Mouse (Mus musculus): ENCODE measurements around the gene Tmx2. TPM values are rescaled to one million over a fixed set of nuclear protein-coding genes. Genes with fewer than 3 reads are reported as not detected.
A peak's percentile ranks its signal among the peaks of the same experiment; 100 is the strongest.

Gene Tmx2
- total and polyA plus RNA-seq, 3 experiments, result 64.6 to 66.8 TPM; not detected in 1

DNA sequence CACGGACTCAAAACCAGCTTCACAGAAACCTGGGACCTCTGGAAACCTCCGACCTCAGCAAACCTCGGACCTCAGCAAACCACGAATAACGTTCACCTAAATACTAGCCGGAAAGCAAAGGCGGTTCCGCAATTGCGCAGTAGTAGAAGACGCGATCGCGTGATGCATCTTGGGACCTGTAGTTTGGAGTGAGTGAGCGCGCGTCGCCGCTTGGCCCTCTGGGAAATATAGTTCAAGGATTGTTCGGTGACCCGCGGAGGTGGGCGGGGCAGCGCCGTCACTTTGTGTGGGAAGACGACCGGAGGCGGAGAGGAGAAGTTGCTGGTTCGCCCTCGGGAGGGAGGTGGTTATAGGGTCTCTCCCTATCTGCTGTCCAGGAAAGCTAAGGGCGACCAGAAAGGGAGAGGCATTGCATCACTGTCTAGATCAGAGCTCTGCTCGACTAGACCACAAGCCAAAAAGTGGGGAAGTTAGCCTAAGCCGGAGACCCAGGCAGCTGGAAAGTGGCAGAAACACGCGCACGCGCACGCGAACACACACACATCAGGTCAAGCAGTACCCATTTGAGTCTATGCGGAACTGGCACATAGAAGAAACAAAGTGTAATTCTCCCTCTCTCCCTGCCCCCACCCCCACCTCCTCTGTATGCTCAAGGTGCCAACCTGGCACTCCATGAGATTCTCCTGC, 48.4 kb upstream of the Tmx2 start, which contains the start of gene Clp1 (continued):
- TF ChIP-seq KAT2A (conservative IDR thresholded peaks at IDR 0.05; ENCODE audit: low read depth, low read length) (peak; percentile 97), BHLHE40 (IDR thresholded peaks at IDR 0.05; ENCODE audit: borderline replicate concordance, low read depth, low read length) (no peak), SIN3A (IDR thresholded peaks at IDR 0.05; ENCODE audit: low read length) (peak; percentile 99)

DNA sequence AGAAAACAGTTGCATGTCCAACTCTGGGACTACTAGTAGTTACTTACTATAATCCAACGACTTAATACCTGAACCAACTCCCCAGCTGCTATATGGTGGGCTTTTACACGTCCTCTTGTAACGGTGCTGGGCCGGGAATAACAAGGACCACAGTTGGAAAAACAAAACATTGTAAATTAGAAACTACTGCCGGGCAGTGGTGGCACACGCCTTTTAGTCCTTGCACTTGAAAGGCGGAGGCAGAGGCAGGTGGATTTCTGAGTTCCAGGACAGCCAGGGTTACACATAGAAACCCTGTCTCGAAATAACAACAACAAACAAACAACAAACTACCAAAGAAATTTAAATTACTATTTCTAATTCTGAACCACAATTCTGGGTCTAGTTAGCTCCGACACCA, 47.8 kb upstream of the Tmx2 start:
- Histone ChIP-seq H3K9ac (ENCODE audit: control insufficient read depth, low read depth, low read length, poor library complexity, severe bottlenecking) (peak overlapping the region; percentile 88), H3K27ac (ENCODE audit: control insufficient read depth, low read depth, low read length) (peak overlapping the region; percentile 73), H3K4me3 (ENCODE audit: control insufficient read depth in 1 of 2, insufficient read depth in 1 of 2, low read depth in 2 of 2, low read length in 2 of 2) (peak overlapping the region; percentile 83 to 92), H3K27me3 (ENCODE audit: control insufficient read depth in 1 of 2, insufficient read depth in 2 of 2, low read length in 2 of 2) (no peaks in the 10 kb centered on the region), H3K79me2 (ENCODE audit: control insufficient read depth, insufficient read depth, low read length, poor library complexity) (peaks cover 27% of the 10 kb centered on the region), H3K4me1 (ENCODE audit: control insufficient read depth in 1 of 2, insufficient read depth in 2 of 2, low read length in 2 of 2) (peaks cover 5 to 10% of the 10 kb centered on the region in 2 experiments), H3K36me3 (ENCODE audit: control insufficient read depth in 1 of 2, insufficient read depth in 2 of 2, low read length in 2 of 2) (peaks cover 5 to 30% of the 10 kb centered on the region in 2 experiments; a peak in 3 of 4 replicates), H3K9me3 (replicated peaks; ENCODE audit: insufficient read depth, low read length) (no peaks in the 10 kb centered on the region)
- TF ChIP-seq GABPA (IDR thresholded peaks at IDR 0.05; ENCODE audit: low read depth, low read length) (no peak), HCFC1 (IDR thresholded peaks at IDR 0.05; ENCODE audit: low read depth, low read length) (no peak), MAFK (IDR thresholded peaks at IDR 0.05; ENCODE audit: borderline replicate concordance, low read depth, low read length) (no peak), GATA1 (IDR thresholded peaks at IDR 0.05; ENCODE audit: low read depth, low read length) (no peak), ZNF384 (IDR thresholded peaks at IDR 0.05; ENCODE audit: low read depth, low read length) (no peak), TAL1 (IDR thresholded peaks at IDR 0.05; ENCODE audit: low read length) (no peak), SMC3 (IDR thresholded peaks at IDR 0.05; ENCODE audit: low read depth, low read length) (no peak), TBP (IDR thresholded peaks at IDR 0.05; ENCODE audit: low read depth, low read length) (no peak), NRF1 (IDR thresholded peaks at IDR 0.05; ENCODE audit: insufficient read depth, low read depth, low read length, poor library complexity, severe bottlenecking) (no peak), MEF2A (IDR thresholded peaks at IDR 0.05; ENCODE audit: extremely low read depth, insufficient replicate concordance, low read depth, low read length, poor library complexity, severe bottlenecking) (no peak), USF2 (IDR thresholded peaks at IDR 0.05; ENCODE audit: borderline replicate concordance in 1 of 2, insufficient read depth in 1 of 2, low read depth in 1 of 2, low read length in 2 of 2) (no peak), CHD1 (IDR thresholded peaks at IDR 0.05; ENCODE audit: low read depth, low read length) (no peak), BHLHE40 (IDR thresholded peaks at IDR 0.05; ENCODE audit: borderline replicate concordance, low read depth, low read length) (no peak), ZC3H11A (IDR thresholded peaks at IDR 0.05; ENCODE audit: low read depth, low read length) (no peak), MAZ (IDR thresholded peaks at IDR 0.05; ENCODE audit: low read depth, low read length) (no peak), POLR2AphosphoS2 (IDR thresholded peaks at IDR 0.05; ENCODE audit: low read length) (no peak), RCOR1 (IDR thresholded peaks at IDR 0.05; ENCODE audit: low read depth, low read length) (no peak), MYC (IDR thresholded peaks at IDR 0.05; ENCODE audit: low read depth, low read length) (no peak)
- no peak for DNase-seq (ENCODE audit: low read depth, low spot score)

Measured in MEL (cell line).